Mouse (Mus musculus) frontal cortex, postnatal 10 days (tissue): ENCODE measurements at regions not wholly inside any gene's neighbourhood (a gene's known extent, or its start where the extent isn't known, plus 50 kb on each side); places are given as distances from the start of the nearest gene placed in this dataset.

Source experiments
- DNase-seq, 2 experiments: peaks; one replicate each; pipeline ENCODE4 v3.0.0; 2022; ENCODE audit warnings: low spot score in 2 of 2, mixed read lengths in 1 of 2

GRCm38 (mm10) chr10:124318761-124319160, 1055.0 kb downstream of the Fam19a2 start:
- DNase-seq: no peak

- no peak for DNase-seq
Measured at GRCm38 (mm10) chr10:124320191-124321110, 1056.7 kb downstream of the Fam19a2 start.

- no peak for DNase-seq
Measured at GRCm38 (mm10) chr10:124332491-124332890, 1056.8 kb downstream of the Slc16a7 start.

- no peak for DNase-seq
Measured at GRCm38 (mm10) chr10:124338923-124339322, 1050.3 kb downstream of the Slc16a7 start.

- peak in 1 of 2 experiments; percentile 11 for DNase-seq
Measured at GRCm38 (mm10) chr10:124349300-124349699, 1040.0 kb downstream of the Slc16a7 start.

- DNase-seq: no peak
Measured at GRCm38 (mm10) chr10:124362795-124363194, 1026.5 kb downstream of the Slc16a7 start.

GRCm38 (mm10) chr10:124370994-124371393, 1018.3 kb downstream of the Slc16a7 start:
- no peak for DNase-seq

- no peak for DNase-seq
Measured at GRCm38 (mm10) chr10:124402647-124403046, 986.6 kb downstream of the Slc16a7 start.

GRCm38 (mm10) chr10:124409633-124410032, 979.6 kb downstream of the Slc16a7 start:
- no peak for DNase-seq

- DNase-seq: no peak
Measured at GRCm38 (mm10) chr10:124416531-124416930, 972.7 kb downstream of the Slc16a7 start.

GRCm38 (mm10) chr10:124423418-124423817, 965.8 kb downstream of the Slc16a7 start:
- DNase-seq: no peak
